Mouse (Mus musculus) forebrain, embryonic 15.5 days (tissue): Measurements from ENCODE around the gene Ryk. TPM values are rescaled to one million over a fixed set of nuclear protein-coding genes. Genes with fewer than 3 reads are reported as not detected.
"Not testable (repeated sequence)": the region's sequence is repeated elsewhere in the genome, so short reads cannot be mapped to it uniquely, and the experiment has no call there.

ENCODE experiments used
- ATAC-seq: fragments of 200-750 bp; cut with Nextera tagmentation; replicated peaks from 2 replicates; pipeline ENCODE4 v1.8.0; 2017; ENCODE audit warnings: mild to moderate bottlenecking, moderate TSS enrichment, moderate library complexity
- H3K27ac ChIP-seq: fragments of 300-500 bp; sonication (generic); replicated peaks from 2 replicates; pipeline ENCODE4 v1.5.1; 2015; ENCODE audit warnings: mild to moderate bottlenecking, inconsistent platforms
- H3K27me3 ChIP-seq: fragments of 300-500 bp; sonication (generic); 2 replicates; pipeline ENCODE4 v1.6.1; 2015; ENCODE audit warnings: inconsistent platforms
- H3K36me3 ChIP-seq: fragments of 300-500 bp; sonication (generic); 2 replicates; pipeline ENCODE4 v1.6.1; 2015; ENCODE audit warnings: mild to moderate bottlenecking, inconsistent platforms
- H3K4me1 ChIP-seq: fragments of 300-500 bp; sonication (generic); 2 replicates; pipeline ENCODE4 v1.6.1; 2015; ENCODE audit warnings: inconsistent platforms
- H3K4me2 ChIP-seq: fragments of 300-500 bp; sonication (generic); replicated peaks from 2 replicates; pipeline ENCODE4 v1.6.1; 2015; ENCODE audit warnings: mild to moderate bottlenecking, inconsistent platforms
- H3K4me3 ChIP-seq: fragments of 300-500 bp; sonication (generic); 2 replicates; pipeline ENCODE4 v1.5.1; 2015; ENCODE audit warnings: mild to moderate bottlenecking, inconsistent platforms
- H3K9ac ChIP-seq: fragments of 300-500 bp; sonication (generic); replicated peaks from 2 replicates; pipeline ENCODE4 v1.6.1; 2015; ENCODE audit warnings: mild to moderate bottlenecking, inconsistent platforms
- H3K9me3 ChIP-seq: fragments of 300-500 bp; sonication (generic); 2 replicates; pipeline ENCODE4 v1.6.1; 2016; ENCODE audit warnings: inconsistent platforms
- WGBS: fragments of 180-500 bp; shearing (Covaris S2); methylation state at CpG from one replicate; pipeline ENCODE4 v1.1.7; 2015; ENCODE audit warnings: mixed read lengths; 5-methylcytosine and 5-hydroxymethylcytosine counted together
- polyA plus RNA-seq: library from polyadenylated mRNA; unstranded; fragments of >200 nt; fragmentation: Nextera tagmentation; extraction: Ambion mirVana; gene quantifications from 2 replicates; pipeline ENCODE4 v1.2.1, GENCODE M21; 2015

Ryk gene
- polyA plus RNA-seq, 1 experiment from 2014 or later = 13.9 TPM

DNA sequence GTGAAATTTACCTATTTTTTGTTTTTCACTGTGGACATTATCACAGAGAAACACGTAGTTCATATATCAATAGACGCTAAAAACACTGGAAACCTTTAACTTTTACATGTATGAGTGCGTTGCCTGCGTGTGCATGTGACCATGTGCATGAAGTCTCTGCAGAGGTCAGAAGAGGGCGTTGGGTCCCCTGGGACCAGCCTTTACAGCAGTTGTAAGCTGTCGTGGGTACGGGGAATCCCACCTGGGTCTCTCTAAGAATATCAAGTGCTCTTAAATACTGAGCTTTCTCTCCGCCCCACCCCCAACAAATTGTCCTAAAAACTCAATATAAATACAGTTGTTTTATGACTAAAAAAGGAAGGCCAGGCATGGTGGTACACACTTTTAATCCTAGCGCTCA lies 50.0 kb downstream of the Ryk start:
- no peak for ATAC-seq
- Histone ChIP-seq H3K27me3 (no peaks in the 10 kb centered on the region), H3K4me3 (no peak overlapping the region), H3K4me2 (no peak overlapping the region), H3K9ac (no peak overlapping the region), H3K36me3 (peaks cover 19% of the 10 kb centered on the region), H3K4me1 (no peaks in the 10 kb centered on the region), H3K27ac (no peak overlapping the region), H3K9me3 (no peaks in the 10 kb centered on the region)
- WGBS = 92% methylated on average over 9 of the region's 9 CpGs

DNA sequence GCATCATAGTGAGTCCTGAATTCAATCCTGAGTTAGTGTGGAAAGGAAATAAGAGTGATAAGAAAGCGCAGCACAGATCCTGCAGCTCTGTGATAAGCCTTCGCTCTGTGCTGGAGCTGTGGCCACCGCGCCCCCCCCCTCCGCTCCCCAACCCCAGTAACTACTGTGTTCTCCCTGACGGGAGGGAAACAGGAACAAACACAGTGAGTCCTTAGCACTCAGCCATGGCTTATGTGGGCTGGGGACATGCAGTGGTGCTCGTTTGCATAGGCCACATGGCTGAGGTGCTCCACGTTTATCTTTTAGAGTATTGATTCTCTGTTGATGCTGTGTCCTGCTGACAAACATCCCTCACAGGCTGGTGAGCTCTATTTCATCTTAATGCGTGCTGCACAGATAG lies 55.4 kb downstream of the Ryk start:
- Histone ChIP-seq H3K27me3 (no peaks in the 10 kb centered on the region), H3K9ac (no peak overlapping the region), H3K9me3 (no peaks in the 10 kb centered on the region), H3K36me3 (peaks cover 16% of the 10 kb centered on the region; the same call in 1 of the 2 replicates), H3K4me1 (0 out of 2 replicates have a peak, but pooled peaks cover 3% of the 10 kb centered on the region), H3K4me3 (no peak overlapping the region), H3K27ac (no peak overlapping the region), H3K4me2 (no peak overlapping the region)
- ATAC-seq = no peak
- WGBS = 77% methylated on average over 9 of the region's 9 CpGs

DNA sequence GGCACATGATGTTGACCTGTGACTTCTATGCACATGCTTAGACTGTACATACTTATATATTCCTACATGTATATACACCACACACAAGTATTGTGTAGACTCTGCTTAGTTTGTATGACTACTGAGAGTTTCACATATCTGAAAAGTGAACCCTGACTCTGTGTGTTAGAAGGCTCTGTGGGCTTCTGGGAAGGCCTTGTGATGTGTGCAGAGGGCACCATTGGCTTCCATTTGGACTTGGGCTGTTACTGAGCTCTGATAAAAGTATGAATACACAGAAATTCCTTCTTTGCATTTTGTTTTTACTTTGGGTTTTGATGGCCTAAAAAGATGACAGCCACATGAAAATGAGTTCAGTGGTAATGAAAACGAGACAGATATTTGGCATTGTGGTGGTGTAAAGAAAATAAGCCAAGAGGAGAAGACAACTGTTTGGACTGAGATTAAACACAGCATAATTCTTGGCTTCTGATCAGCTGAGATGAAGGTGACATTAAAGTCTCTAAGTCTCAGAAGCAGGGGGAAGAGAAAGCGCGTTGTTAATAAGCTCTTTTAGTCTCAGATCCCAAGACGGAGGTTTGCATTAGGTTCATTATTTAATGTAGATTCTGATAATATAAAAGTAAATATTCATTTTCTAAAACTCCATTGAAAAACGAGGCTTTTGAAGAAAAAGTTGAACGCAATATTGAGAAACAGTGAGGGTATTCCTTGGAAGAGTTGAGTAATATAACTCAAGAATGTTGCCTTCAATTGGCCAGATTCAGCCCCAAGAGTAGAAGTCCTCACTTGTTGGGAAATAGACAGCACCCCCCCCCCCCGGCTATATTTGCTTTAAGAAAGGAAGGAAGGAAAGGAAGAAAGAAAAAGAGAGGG lies 58.0 kb downstream of the Ryk start:
- 83% methylated on average over 7 of the region's 7 CpGs for WGBS
- no peak overlapping the region for H3K27ac ChIP-seq
- no peak for ATAC-seq
- H3K4me2 ChIP-seq = no peak overlapping the region
- no peak overlapping the region for H3K9ac ChIP-seq
- no peaks in the 10 kb centered on the region for H3K9me3 ChIP-seq
- 0 out of 2 replicates have a peak, but pooled peaks cover 11% of the 10 kb centered on the region for H3K36me3 ChIP-seq
- no peaks in the 10 kb centered on the region for H3K27me3 ChIP-seq
- 0 out of 2 replicates have a peak, but pooled peaks cover 3% of the 10 kb centered on the region for H3K4me1 ChIP-seq
- no peak overlapping the region for H3K4me3 ChIP-seq

DNA sequence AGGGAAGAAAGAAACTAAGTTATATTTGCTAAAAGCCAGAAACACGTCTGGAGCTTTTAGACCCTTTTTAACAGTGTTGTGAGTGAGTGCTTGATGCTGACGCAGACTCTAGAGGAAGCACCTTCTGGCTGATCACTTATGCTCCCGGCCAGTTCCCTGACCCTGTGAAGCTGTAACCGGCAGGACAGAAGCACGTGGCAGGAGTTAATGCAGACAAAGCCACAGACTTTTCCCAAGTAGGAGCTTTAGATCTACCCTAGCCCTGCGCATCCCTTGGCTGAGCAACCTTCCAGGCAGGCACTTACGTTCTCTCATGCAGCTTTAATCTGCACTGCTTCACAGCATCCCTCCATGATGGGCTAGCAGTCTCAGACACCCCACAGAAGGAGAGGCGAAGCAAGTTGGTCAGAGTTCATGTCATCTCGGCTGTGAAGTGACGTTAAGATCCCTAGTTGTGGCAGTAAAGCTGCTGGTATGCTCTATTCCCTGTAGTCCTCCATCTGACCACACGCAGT lies 58.7 kb downstream of the Ryk start:
- H3K9ac ChIP-seq = no peak overlapping the region
- no peak overlapping the region for H3K27ac ChIP-seq
- H3K4me2 ChIP-seq = no peak overlapping the region
- 0 out of 2 replicates have a peak, but pooled peaks cover 3% of the 10 kb centered on the region for H3K4me1 ChIP-seq
- H3K9me3 ChIP-seq = no peaks in the 10 kb centered on the region
- 89% methylated on average over 11 of the region's 11 CpGs for WGBS
- H3K36me3 ChIP-seq = peaks cover 15% of the 10 kb centered on the region; the same call in 1 of the 2 replicates
- no peak overlapping the region for H3K4me3 ChIP-seq
- no peak for ATAC-seq
- no peaks in the 10 kb centered on the region for H3K27me3 ChIP-seq

GRCm38 (mm10) chr9:102899916-102900315 lies 65.2 kb downstream of the Ryk start:
- no peak overlapping the region for H3K9ac ChIP-seq
- H3K36me3 ChIP-seq = peaks cover 33% of the 10 kb centered on the region
- no peak overlapping the region for H3K4me3 ChIP-seq
- no peaks in the 10 kb centered on the region for H3K27me3 ChIP-seq
- H3K9me3 ChIP-seq = no peaks in the 10 kb centered on the region
- no peaks in the 10 kb centered on the region for H3K4me1 ChIP-seq
- H3K4me2 ChIP-seq = no peak overlapping the region
- 91% methylated on average over 6 of the region's 6 CpGs for WGBS
- no peak for ATAC-seq
- H3K27ac ChIP-seq = no peak overlapping the region

DNA sequence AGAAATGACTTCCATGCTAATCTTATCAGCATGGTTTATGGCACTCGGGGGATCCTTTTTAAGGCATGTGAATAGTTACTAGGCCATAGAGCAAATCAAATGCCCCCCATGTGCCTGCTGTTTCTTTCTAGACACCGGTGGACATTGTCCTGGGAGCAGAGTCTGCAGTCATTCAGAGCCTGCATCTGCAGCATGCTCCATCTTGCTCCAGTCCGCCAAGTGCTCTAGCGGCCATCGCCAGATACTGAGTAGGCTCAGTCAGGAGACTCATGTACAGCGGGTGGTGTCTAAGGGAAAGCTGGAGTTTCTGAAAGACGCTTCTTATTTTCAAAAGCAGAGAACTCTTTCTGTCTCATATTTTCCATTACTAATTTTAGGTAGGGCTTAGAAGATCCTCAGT lies 67.6 kb downstream of the Ryk start:
- no peaks in the 10 kb centered on the region for H3K9me3 ChIP-seq
- 93% methylated on average over 7 of the region's 7 CpGs for WGBS
- no peak for ATAC-seq
- peaks cover 42% of the 10 kb centered on the region for H3K36me3 ChIP-seq
- H3K27ac ChIP-seq = no peak overlapping the region
- no peaks in the 10 kb centered on the region for H3K27me3 ChIP-seq
- no peak overlapping the region for H3K4me3 ChIP-seq
- H3K4me2 ChIP-seq = no peak overlapping the region
- H3K4me1 ChIP-seq = no peaks in the 10 kb centered on the region
- no peak overlapping the region for H3K9ac ChIP-seq

GRCm38 (mm10) chr9:102904952-102905351 lies 70.2 kb downstream of the Ryk start:
- ATAC-seq = no peak
- Histone ChIP-seq H3K4me2 (no peak overlapping the region), H3K4me1 (no peaks in the 10 kb centered on the region), H3K4me3 (no peak overlapping the region), H3K27me3 (no peaks in the 10 kb centered on the region), H3K9ac (no peak overlapping the region), H3K27ac (no peak overlapping the region), H3K36me3 (peaks cover 38% of the 10 kb centered on the region), H3K9me3 (no peaks in the 10 kb centered on the region)
- 91% methylated on average over 6 of the region's 6 CpGs for WGBS

GRCm38 (mm10) chr9:102906781-102907180 lies 72.1 kb downstream of the Ryk start:
- no peak for ATAC-seq
- Histone ChIP-seq H3K27me3 (no peaks in the 10 kb centered on the region), H3K9ac (no peak overlapping the region), H3K4me2 (no peak overlapping the region), H3K4me1 (no peaks in the 10 kb centered on the region), H3K9me3 (no peaks in the 10 kb centered on the region), H3K27ac (no peak overlapping the region), H3K36me3 (peaks cover 44% of the 10 kb centered on the region), H3K4me3 (no peak overlapping the region)
- WGBS = 86% methylated on average over 12 of the region's 12 CpGs

DNA sequence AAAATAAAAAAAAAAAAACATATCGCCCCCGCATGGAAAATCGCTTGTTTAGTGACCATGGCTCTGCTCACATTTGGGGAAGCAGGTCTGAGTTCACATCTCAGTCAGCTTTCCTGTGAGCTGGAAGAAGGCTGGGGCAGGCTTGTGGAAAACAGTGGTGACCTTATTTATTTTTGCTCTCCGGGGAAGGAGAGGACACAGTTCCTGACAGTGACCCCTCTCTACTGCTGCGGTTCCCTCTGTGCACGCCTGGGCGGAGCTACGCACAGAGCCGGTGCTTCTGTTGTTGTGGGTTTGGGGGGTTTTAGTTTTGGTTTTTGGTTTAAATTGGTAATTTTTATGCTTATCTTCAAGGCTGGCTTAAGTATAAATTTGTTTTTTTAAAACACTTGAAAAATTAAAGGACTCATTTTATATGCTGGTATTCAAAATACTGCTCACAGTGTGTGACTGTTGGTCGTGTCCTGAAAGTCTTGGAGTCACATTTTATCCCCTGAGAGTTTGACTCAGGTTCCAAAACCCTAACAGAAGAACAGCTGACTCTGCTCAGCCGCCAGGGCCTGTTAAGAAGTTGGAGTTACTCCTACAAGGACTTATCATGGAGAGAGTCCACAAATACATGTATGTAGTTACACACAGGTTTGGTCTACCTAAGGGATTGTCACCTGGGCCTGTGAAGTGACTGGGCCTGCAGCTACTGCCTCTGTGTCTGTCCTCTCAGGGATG lies 73.0 kb downstream of the Ryk start:
- Histone ChIP-seq H3K9ac (no peak overlapping the region), H3K27ac (no peak overlapping the region), H3K4me3 (no peak overlapping the region), H3K36me3 (peaks cover 40% of the 10 kb centered on the region), H3K9me3 (no peaks in the 10 kb centered on the region), H3K4me2 (no peak overlapping the region), H3K27me3 (no peaks in the 10 kb centered on the region), H3K4me1 (no peaks in the 10 kb centered on the region)
- WGBS = 93% methylated on average over 11 of the region's 11 CpGs
- no peak for ATAC-seq

- WGBS = 97% methylated on average over 3 of the region's 3 CpGs
- Histone ChIP-seq H3K27ac (no peak overlapping the region), H3K4me2 (no peak overlapping the region), H3K36me3 (peaks cover 30% of the 10 kb centered on the region), H3K27me3 (no peaks in the 10 kb centered on the region), H3K9me3 (no peaks in the 10 kb centered on the region), H3K4me1 (no peaks in the 10 kb centered on the region), H3K9ac (no peak overlapping the region), H3K4me3 (no peak overlapping the region)
- ATAC-seq = no peak
Observed at GRCm38 (mm10) chr9:102911526-102911925, 76.8 kb downstream of the Ryk start.

DNA sequence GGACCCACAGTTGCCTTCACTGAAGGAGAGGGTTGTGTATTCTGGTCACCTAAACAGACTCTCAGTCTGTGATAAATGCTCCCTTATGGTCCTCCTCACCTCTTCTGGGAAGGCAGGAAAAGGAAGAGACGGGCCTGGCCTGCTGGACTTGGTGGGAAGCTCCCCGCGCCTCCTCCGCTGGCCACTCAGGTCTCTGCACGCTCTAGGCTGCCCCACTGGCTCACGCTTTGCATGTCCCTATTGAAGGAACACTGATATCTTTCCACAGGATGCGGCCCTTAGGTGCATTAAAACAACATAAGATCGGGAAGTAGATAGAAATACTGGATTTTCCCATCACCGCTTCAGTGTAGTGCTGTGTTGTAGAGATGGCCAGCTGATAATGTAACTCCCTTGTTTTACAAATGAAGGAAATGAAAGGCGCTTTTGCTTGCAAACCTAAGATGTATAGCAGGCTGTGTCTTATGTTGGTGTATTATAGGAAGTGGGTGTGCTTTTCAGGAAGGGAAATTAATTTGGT lies 77.9 kb downstream of the Ryk start:
- ATAC-seq = no peak
- WGBS = 96% methylated on average over 10 of the region's 10 CpGs
- Histone ChIP-seq H3K4me2 (no peak overlapping the region), H3K27me3 (no peaks in the 10 kb centered on the region), H3K4me1 (no peaks in the 10 kb centered on the region), H3K27ac (no peak overlapping the region), H3K9me3 (no peaks in the 10 kb centered on the region), H3K36me3 (peaks cover 29% of the 10 kb centered on the region), H3K4me3 (no peak overlapping the region), H3K9ac (no peak overlapping the region)

GRCm38 (mm10) chr9:102913597-102913996 lies 78.9 kb downstream of the Ryk start:
- 95% methylated on average over 3 of the region's 3 CpGs for WGBS
- not testable (repeated sequence) for H3K4me2 ChIP-seq, H3K4me3 ChIP-seq, H3K4me1 ChIP-seq, H3K27ac ChIP-seq, H3K9ac ChIP-seq, H3K27me3 ChIP-seq, ATAC-seq, H3K9me3 ChIP-seq
- peaks cover 21% of the 10 kb centered on the region for H3K36me3 ChIP-seq
